Mouse (Mus musculus) layer of hippocampus, postnatal 36 days (tissue): ENCODE results near the gene Ptprcap. TPM values are rescaled to one million over a fixed set of nuclear protein-coding genes. Genes with fewer than 3 reads are reported as not detected.
"Not testable (repeated sequence)": the region's sequence is repeated elsewhere in the genome, so short reads cannot be mapped to it uniquely, and the experiment has no call there.

Experiments used
- DNase-seq, 2 experiments: peaks; one replicate each; pipeline ENCODE4 v3.0.0; 2022
- total RNA-seq, 2 experiments: library from RNA; stranded (reverse); gene quantifications; 2 replicates each; pipeline ENCODE4 v1.2.3; 2021

Gene Ptprcap
- total RNA-seq, 2 experiments from 2014 or later = 1.6 to 3.8 TPM

- peak; percentile 97 to 98 for DNase-seq
These were observed 27.4 kb upstream of the Ptprcap start, which contains the start of gene Aip for GRCm38 (mm10) chr19:4125741-4126696. Gene Aip (minus strand): TSS chr19:4125858.

DNA sequence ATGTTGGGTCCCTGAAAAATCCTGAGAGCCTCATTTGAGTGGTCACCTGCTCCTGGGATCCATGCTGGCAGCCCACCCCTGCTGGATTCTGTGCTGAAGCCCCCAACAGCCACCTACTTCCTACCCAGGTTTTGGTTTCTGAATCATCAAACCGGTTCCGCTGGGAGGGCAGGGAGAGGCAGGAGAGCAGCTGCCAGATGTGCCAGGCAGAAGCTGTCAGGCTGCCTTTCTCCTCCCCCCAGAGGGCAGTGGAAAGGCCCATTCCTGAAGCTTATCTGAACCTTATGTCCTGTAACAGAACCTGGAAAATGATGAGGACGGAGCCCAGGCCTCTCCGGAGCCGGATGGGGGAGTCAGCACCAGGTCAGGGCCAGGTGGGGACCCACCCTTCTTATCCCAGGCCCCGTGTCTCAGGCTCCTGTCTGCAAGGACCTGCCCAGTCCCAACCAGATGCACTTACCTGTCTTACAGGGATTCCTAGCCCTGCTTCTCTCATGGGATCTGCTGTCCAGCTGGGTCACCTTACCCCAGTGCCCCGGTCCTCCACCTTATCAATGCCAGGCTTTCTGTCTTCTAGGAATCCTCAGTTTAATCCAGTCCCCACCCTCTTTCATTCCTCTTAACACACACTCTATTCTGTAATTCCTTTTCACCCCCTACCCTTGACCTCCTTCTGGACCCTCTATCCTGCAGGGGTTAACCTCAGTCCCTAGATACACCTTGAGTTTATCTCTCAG lies 26.5 kb upstream of the Ptprcap start:
- DNase-seq = no peak

DNA sequence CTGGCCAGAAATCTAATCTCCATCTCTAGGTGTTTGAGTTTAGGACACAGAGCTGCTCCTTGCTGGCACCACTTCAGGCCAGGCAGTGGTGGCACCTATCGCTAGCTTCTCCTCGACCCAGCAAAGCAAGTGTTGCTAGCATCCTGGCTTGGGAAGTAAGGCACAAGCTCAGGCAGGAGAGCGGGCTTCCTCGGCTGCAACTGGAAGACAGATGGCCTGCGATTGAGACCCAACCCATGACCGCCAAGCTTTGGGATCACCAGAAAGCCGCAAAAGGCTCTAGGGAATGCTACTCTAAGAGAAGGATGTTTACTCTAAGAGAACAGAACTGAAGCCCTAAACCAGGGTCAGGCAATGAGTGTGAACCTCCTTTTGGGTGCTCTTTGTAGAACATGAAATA lies 23.9 kb upstream of the Ptprcap start:
- no peak for DNase-seq

GRCm38 (mm10) chr19:4130106-4130505 lies 23.3 kb upstream of the Ptprcap start:
- DNase-seq = no peak

DNA sequence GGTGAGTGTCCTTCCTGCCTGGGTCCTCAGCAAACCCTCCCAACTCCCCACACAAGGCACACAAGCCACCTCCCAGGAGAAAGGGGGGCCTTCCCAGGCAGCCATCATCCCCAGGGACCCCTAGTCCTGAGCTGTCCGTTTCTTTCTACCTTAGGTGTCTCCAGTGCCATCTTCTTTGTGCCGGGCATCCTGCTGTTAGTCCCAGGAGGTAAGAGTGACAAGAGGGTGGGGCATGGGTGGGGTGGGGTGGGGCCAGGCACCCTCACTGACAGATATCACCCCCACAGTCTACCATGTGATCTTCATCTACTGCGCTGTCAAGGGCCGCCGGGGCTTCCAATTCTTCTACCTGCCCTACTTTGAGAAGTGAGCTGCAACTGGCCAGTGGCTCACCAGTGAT lies 22.3 kb upstream of the Ptprcap start:
- DNase-seq = no peak

DNA sequence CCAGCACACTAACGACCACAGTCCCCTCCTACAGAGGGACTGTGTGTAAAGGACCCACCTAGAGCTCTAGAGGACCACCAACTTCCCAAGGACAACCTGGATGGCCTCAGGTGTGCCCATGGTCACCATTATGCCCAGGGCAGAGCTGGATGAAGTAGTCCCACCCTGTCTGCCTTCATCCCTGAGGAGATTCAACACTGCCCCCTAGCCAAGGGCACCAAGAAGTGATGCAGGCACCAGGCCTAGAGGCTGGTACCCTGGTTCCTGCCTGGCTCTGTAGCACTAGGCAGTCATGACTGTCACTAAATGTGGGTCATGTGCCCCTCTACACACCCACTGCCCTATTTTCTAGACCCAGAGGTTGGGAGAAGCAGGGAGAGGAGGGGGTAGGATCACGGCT lies 21.6 kb upstream of the Ptprcap start:
- DNase-seq = no peak

DNA sequence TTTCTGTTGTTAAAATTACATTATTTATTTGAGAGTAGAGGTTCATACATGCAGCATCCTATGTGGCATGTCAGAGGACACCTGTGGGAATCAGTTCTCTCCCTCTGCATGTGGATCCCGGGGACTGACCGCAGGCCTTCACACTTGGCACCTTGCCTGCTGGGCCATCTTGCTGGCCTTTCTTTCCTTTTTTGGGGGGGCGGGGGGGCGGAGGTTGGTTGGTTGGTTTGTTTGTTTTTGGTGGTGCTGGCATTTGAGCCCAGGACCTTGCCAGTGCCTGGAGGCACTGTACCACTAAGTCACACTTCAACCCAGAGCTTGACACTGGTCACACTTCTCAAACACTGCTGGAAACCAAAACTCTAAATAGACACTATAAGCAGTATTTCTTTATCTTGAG lies 19.1 kb upstream of the Ptprcap start:
- DNase-seq = no peak

- not testable (repeated sequence) for DNase-seq
These were observed 18.0 kb upstream of the Ptprcap start for GRCm38 (mm10) chr19:4135229-4135962.

GRCm38 (mm10) chr19:4135963-4136345 lies 17.4 kb upstream of the Ptprcap start:
- not testable (repeated sequence) for DNase-seq

GRCm38 (mm10) chr19:4136463-4136862 lies 16.9 kb upstream of the Ptprcap start:
- no peak for DNase-seq

DNA sequence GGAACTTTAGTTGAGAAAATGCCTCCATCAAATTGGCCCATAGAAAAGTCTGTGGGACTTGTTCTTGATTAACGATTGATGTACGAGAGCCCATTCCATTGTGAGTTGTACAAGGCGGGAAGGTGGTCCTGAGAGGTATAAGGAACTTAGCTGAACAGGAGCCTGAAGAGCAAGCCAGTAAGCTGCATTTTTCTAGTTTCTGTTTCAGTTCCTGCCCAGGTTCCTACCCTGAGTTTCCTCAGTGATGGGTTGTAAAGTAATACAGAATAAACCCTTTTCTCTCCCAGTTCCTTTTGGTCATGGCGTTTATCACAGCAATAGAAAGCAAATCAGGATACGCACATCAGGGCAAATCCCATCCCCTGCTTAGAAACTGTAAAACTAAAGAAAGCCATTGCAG lies 15.5 kb upstream of the Ptprcap start:
- no peak for DNase-seq

DNA sequence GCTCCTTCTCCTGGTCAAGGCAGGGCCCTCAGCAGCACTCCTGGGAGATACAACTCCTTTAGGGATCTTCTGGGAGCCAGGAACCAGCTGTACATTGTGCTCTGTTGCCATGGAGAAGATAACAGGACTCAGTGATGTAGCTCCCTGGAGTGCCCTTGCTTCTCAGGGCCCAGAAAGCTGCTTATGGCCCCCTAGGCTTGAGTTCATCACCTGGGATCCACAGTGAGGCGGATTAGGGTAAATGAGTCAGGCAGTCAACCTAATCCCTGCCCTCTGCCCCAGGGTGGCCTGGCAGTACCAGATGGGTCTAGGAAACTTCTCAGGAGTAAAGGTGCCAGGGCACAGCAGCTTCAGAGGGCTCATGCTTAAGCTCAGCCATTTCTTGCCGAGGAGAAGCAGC lies 14.0 kb upstream of the Ptprcap start, which contains the start of gene Gpr152:
Gene Gpr152 (plus strand): TSS at position 342 of the 400 bp plus-strand sequence.
- no peak for DNase-seq

GRCm38 (mm10) chr19:4140147-4140546 lies 13.3 kb upstream of the Ptprcap start:
- DNase-seq = no peak

GRCm38 (mm10) chr19:4142416-4143173 lies 10.8 kb upstream of the Ptprcap start:
- no peak for DNase-seq

GRCm38 (mm10) chr19:4143759-4144268 lies 9.6 kb upstream of the Ptprcap start, which contains the start of gene Cabp4:
Gene Cabp4 (minus strand): TSS chr19:4144033.
- no peak for DNase-seq

- DNase-seq = no peak
These were observed 8.6 kb upstream of the Ptprcap start for GRCm38 (mm10) chr19:4144550-4145498.

GRCm38 (mm10) chr19:4145936-4146335 lies 7.5 kb upstream of the Ptprcap start:
- DNase-seq = no peak

DNA sequence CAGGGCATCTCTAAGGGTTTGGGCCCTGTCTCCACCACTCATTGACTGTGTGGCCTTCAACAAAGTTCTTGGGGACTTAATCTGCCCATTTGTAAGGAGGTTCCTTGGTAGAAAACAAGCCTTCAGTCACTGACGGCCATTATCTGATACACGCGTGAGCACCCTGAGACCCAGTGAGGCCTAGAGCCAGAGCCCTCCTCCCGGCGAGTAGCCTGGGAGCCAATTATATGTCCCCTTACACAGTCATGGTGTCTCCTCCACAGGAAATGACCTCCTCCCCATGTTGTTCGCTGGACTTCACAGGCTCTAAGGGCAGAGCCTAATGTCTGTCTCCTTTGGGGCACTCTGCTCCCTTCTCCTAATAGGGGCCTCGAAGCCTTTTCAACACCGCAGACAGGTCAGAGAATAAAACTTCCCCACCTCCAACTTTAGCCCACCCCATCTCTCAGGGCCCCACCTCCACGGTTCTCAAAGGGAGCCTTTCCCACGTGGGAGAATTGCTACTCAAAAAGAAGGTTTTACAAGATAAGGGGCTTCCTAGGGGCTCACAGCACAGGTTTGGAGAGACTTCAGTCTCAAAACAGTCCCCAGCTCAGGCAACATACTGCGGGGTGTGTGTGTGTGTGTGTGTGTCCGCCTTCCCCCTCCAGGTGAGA lies 6.9 kb upstream of the Ptprcap start:
- DNase-seq = no peak

- no peak for DNase-seq
These were observed 6.4 kb upstream of the Ptprcap start for GRCm38 (mm10) chr19:4147022-4147405.
